Mouse (Mus musculus) gastrocnemius, adult 2 months (tissue): ENCODE results near the gene Ckap5. TPM values are rescaled to one million over a fixed set of nuclear protein-coding genes. Genes with fewer than 3 reads are reported as not detected.
"Not testable (repeated sequence)": the region's sequence is repeated elsewhere in the genome, so short reads cannot be mapped to it uniquely, and the experiment has no call there.

Experiments
- DNase-seq: peaks from one replicate; pipeline ENCODE4 v3.0.0; 2022
- H3K27ac ChIP-seq: fragments of 200-600 bp; 2 replicates; pipeline ENCODE4 v1.8.1; 2022; ENCODE audit warnings: mild to moderate bottlenecking
- H3K4me3 ChIP-seq: fragments of 200-600 bp; 2 replicates; pipeline ENCODE4 v1.8.1; 2022; ENCODE audit warnings: mild to moderate bottlenecking, moderate library complexity
- CTCF ChIP-seq: fragments of 200-600 bp; IDR thresholded peaks from 2 replicates; pipeline ENCODE4 v1.8.1; 2022; ENCODE audit warnings: antibody characterized with exemption, mild to moderate bottlenecking, moderate library complexity
- intact Hi-C: fragments of 180-260 bp; cut with DNase I; formaldehyde crosslinking; loops from one replicate; pipeline ENCODE4 v1.15.1; 2025
- total RNA-seq, 2 experiments: library from RNA; stranded (reverse); gene quantifications; 2 replicates each; pipeline ENCODE4 v1.2.3; 2021

The Ckap5 gene
- total RNA-seq, 2 experiments from 2014 or later, result 30.0 to 33.1 TPM

- DNase-seq, result no peak
- Histone ChIP-seq H3K27ac (peak overlapping the region; percentile 96), H3K4me3 (peak overlapping the region; percentile 94)
- no peak for TF ChIP-seq CTCF
- intact Hi-C loops, result no loop called here
These were observed 555 bp downstream of the Ckap5 start for GRCm38 (mm10) chr2:91527147-91527486.

DNA sequence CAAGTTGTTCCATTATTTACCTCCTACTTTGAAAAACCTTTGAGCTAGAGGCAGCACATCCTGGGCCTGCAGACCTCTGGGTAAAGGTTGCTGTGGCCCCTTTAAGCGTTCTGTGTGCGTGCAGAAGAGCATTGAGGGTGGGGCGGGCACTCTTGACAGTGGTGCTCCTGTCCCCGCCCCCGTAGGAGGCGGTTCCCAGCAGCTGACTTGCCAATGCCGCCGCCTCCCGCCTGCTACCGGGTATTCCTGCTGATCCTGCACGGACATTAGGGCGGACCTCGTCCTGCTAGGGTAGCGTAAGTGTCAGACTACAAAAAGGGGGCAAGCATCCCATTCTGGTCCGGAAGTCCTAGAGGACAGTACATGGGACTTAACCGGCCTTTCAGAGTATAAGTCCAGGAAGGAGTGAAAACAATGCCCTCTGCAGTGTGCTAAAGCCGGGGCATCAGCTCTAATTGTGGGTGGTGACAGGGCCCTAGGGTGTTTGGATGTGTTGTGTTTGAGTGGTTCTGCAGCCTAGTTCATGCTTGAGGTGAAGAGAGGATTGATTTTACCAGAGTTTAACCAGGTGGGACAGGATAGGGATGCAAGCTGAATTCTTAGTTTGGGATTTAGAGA is 11.1 kb downstream of the Ckap5 start:
- peak overlapping the region; percentile 76 for H3K4me3 ChIP-seq
- H3K27ac ChIP-seq, result peak overlapping the region; percentile 85
- intact Hi-C loops, result no loop called here
- TF ChIP-seq CTCF, result peak; percentile 19; the same call in 1 of the 2 replicates
- DNase-seq, result peak; percentile 95

- no peak for TF ChIP-seq CTCF
- H3K4me3 ChIP-seq, result no peak overlapping the region
- no peak overlapping the region for H3K27ac ChIP-seq
- intact Hi-C loops, result loop anchor here (5.0 kb wide), 1 partner anchor 34 kb away; no protein-coding TSS in a partner anchor
- no peak for DNase-seq
These were observed 41.6 kb downstream of the Ckap5 start for GRCm38 (mm10) chr2:91568125-91568524.

- TF ChIP-seq CTCF, result no peak
- intact Hi-C loops, result no loop called here
- no peak for DNase-seq
- no peak overlapping the region for H3K27ac ChIP-seq
- H3K4me3 ChIP-seq, result no peak overlapping the region
These were observed 54.3 kb downstream of the Ckap5 start for GRCm38 (mm10) chr2:91580894-91581293.

- intact Hi-C loops, result no loop called here
- no peak for DNase-seq
- Histone ChIP-seq H3K4me3 (no peak overlapping the region), H3K27ac (no peak overlapping the region)
- no peak for TF ChIP-seq CTCF
These were observed 59.7 kb downstream of the Ckap5 start for GRCm38 (mm10) chr2:91586242-91586641.

DNA sequence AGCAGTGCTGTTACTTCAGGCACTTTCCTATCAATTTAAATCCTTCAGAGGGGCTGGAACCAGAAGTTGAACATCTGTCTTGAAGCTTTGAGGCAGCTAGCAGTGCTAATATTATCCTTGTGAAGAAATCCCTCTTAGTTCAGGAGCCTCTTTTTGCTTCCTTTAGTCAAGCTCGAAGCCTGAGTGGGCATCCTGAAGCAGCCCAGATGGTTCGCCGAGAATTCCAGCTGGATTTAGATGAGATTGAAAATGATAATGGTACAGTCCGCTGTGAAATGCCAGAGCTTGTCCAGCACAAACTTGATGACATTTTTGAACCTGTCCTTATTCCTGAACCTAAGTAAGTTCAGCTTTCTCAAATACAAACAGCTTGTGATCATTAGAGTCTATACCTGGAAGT is 73.9 kb downstream of the Ckap5 start:
- intact Hi-C loops, result loop anchor here (5.0 kb wide), 1 partner anchor 33 kb away; no protein-coding TSS in a partner anchor
- H3K4me3 ChIP-seq, result no peak overlapping the region
- H3K27ac ChIP-seq, result no peak overlapping the region
- no peak for TF ChIP-seq CTCF
- DNase-seq, result no peak

DNA sequence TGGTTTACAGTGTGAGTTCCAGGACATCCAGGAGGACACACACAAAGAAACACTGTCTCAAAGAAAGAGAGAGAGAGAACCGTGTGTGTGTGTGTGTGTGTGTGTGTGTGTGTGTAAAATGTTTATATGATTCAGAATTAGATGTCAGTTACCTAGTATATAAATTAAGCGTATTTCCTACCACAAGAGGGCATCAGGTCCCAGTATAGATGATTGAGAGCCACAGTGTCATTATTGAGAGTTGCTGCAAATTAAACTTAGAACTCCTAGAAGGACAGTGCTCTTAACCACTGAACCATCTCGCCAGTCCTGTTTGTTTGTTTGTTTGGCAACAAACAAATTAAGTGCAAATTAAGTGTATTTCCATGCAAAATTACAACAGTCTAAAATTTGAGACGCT is 75.8 kb downstream of the Ckap5 start:
- intact Hi-C loops, result loop anchor here (5.0 kb wide), 1 partner anchor 35 kb away; no protein-coding TSS in a partner anchor
- Histone ChIP-seq H3K27ac (no peak overlapping the region), H3K4me3 (no peak overlapping the region)
- peak; percentile 5; the same call in 1 of the 2 replicates for TF ChIP-seq CTCF
- no peak for DNase-seq

GRCm38 (mm10) chr2:91609370-91609769 is 82.8 kb downstream of the Ckap5 start:
- H3K27ac ChIP-seq, intact Hi-C loops, DNase-seq, H3K4me3 ChIP-seq: not testable (repeated sequence)
- peak; percentile 14; the same call in 1 of the 2 replicates for TF ChIP-seq CTCF

- intact Hi-C loops, result no loop called here
- DNase-seq, result no peak
- no peak for TF ChIP-seq CTCF
- H3K27ac ChIP-seq, result no peak overlapping the region
- no peak overlapping the region for H3K4me3 ChIP-seq
These were observed 95.8 kb downstream of the Ckap5 start for GRCm38 (mm10) chr2:91622356-91622755.

DNA sequence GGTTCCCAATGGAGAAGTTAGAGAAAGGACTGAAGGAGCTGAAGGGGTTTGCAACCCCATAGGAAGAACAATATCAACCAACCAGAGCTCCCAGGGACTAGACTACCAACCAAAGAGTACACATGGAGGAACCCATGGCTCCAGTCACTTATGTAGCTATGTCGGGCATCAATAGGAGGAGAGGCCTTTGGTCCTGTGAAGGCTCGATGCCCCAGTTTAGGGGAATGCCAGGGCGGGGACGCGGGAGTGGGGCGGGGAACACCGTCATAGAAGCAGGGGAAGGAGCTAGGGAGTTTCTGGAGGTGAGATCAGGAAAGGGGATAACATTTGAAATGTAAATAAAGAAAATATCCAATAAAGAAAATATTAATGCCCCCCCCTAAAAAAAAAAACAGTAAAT is 96.8 kb downstream of the Ckap5 start:
- intact Hi-C loops, H3K27ac ChIP-seq, H3K4me3 ChIP-seq, DNase-seq: not testable (repeated sequence)

- Histone ChIP-seq H3K27ac (no peak overlapping the region), H3K4me3 (no peak overlapping the region)
- intact Hi-C loops, result no loop called here
- DNase-seq, result no peak
- TF ChIP-seq CTCF, result no peak
These were observed 100.9 kb downstream of the Ckap5 start for GRCm38 (mm10) chr2:91627486-91627885.

DNA sequence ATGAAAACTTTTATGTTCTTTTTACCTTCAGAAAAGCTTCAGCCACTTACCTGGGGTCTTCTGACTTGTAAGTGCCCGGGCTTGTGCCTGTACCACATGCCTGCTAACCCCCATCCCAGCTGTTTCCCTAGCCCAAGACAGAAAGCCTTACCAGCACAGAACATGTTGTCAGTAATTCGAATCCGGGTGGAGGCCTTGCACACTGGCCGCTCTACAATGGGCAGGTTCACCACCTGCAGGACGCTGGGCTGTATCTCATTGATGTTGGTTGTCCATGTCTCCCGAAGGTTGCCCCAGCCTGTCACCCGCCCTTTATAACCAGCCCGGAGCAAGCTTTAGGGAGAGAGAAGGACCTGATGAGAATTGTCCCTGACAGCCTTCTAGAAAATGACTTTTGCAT is 101.6 kb downstream of the Ckap5 start:
- DNase-seq, result no peak
- intact Hi-C loops, result no loop called here
- Histone ChIP-seq H3K4me3 (no peak overlapping the region), H3K27ac (no peak overlapping the region)
- no peak for TF ChIP-seq CTCF

DNA sequence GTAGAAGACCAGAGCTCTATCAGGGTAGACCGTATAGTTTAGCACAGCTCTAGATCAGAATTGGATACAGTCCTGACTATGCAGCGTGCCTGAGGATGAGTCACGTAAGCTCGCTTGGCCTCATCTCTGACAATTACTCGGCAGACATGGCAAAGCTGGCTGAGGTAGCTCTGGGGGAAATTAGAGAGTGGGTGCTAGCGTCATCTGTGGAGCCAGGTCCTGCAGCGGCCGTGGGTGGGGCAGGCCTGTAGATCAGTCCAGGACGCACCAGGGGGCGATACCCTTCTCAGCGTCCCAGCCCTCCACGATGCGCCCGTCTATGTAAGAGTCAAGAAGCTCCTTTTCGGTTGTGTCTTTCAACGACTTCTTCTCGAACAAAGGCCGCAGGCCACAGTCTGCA is 103.1 kb downstream of the Ckap5 start:
- no peak for DNase-seq
- H3K4me3 ChIP-seq, result no peak overlapping the region
- intact Hi-C loops, result no loop called here
- H3K27ac ChIP-seq, result no peak overlapping the region
- TF ChIP-seq CTCF, result no peak

DNA sequence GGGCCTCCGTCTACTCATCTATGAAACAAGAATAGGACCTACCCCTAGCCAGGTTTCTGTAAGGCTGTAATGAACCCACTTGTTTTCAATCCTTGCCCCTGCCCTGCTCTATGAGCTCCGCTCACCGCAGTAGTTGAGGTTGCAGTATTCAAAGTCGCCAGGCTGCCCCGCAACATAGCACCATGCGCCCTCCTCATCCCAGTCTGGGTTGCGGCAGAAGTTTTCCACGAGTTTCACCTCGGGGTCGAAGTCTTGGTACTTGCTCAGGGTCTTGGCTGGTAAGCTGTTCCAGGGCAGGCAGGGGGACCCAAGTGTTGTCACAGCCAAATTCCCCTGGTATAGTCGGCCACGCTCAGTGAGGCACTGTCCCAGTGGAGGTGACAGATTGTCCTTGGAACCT is 103.8 kb downstream of the Ckap5 start:
- intact Hi-C loops, result no loop called here
- Histone ChIP-seq H3K4me3 (no peak overlapping the region), H3K27ac (no peak overlapping the region)
- TF ChIP-seq CTCF, result no peak
- DNase-seq, result no peak
